Mouse (Mus musculus): ENCODE measurements around the gene Sspn.

Gene Sspn

DNA sequence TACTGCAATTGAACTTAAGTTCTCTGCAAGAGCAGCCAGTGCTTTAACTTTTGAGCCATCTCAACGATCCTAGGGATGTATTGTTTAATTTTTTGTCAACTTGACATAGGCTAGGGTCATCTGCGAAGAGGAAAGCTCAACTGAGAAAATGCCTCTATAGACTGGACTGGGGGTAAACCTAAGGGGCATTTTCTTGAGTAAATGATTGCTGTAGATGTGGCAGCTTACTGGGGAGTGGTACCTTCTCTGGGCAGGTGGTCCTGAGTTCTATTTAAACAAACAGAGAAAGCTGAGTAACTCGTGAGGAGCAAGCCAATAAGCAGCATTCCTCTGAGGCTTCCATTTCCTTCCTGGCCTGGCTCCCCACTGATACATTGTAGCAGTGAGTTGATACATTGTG lies at the start of gene Sspn:
Gene Sspn, plus strand, starts transcription at position 301 of the 400 bp plus-strand sequence.
- no peak for DNase-seq (ENCODE audit: low spot score)

GRCm38 (mm10) chr6:145883010-145883409 lies 48.4 kb upstream of the Sspn start:
- DNase-seq (ENCODE audit: low spot score): no peak

DNA sequence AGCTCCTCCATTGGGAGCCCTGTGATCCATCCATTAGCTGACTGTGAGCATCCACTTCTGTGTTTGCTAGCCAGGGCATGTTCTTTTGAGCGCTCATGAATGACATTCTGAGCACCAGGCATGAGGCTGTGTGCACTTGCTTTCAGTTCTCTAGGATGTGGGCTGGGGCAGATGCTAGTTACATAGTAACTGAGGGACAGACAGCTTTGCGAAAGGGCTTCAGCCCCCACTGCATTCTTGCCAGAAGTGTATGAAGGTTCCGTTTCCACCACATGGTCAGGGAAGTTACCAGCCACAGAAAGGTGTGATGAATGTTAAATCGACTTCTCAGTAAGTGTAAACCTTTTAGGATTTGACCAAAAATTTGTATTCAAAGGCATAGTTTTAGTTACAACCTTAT lies 47.8 kb upstream of the Sspn start:
- no peak for DNase-seq (ENCODE audit: low spot score)

- DNase-seq (ENCODE audit: low spot score): no peak
Observed at GRCm38 (mm10) chr6:145885069-145885468, 46.4 kb upstream of the Sspn start.

GRCm38 (mm10) chr6:145886277-145886676 lies 45.2 kb upstream of the Sspn start:
- DNase-seq (ENCODE audit: low spot score): no peak

- no peak for DNase-seq (ENCODE audit: low spot score)
Observed at GRCm38 (mm10) chr6:145887719-145888118, 43.7 kb upstream of the Sspn start.

DNA sequence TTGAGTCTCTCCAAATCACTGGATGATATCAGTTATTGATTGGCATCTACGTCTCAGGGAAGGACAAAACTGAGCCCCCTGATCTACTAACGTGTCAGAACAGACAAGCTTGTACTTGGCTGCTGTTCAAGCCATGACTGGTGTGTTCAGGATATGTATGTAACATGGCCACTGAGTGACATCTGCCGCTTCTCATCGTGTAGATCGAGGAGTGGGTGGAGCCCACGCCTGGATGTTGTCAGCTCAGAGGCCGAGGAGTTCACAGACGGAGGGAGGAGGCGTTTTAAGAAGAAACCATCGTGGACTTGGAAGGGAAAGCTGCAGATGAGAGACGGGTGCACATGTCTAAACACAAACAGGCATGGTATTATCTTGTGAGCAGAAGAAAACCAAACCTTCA lies 39.5 kb upstream of the Sspn start:
- no peak for DNase-seq (ENCODE audit: low spot score)

GRCm38 (mm10) chr6:145892381-145893265 lies 38.8 kb upstream of the Sspn start:
- DNase-seq (ENCODE audit: low spot score): no peak

DNA sequence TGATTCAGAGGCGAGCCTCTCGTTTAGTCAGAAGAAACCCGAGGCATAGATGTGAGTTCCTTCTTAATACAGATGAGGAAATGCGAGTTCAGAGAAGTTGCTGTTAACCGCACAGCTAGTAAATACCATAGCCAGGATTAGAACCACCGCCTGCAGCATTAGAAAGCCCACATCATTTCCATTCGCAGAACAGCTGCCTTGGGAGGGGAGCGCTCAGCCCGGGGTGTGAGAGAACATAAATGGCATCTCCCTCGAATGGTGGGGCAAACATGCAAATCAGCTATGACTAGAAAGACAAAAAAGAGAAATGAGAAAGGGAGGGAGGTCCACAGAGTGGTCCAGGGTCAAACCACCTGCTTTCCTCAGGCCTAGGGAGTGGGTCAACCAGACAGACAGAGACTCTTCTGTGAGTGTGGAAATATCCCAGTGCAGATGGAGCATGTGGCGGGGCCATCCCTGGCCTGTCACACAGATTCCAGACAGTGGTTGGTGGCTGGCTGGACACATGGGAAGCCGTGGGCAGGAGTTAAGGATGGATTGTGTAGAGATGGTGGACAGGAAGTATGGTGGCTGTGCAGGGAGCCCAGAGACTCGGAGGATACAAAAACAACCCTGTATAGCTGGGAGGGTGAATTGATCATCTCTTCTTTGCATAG lies 37.9 kb upstream of the Sspn start:
- DNase-seq (ENCODE audit: low spot score): no peak

- no peak for DNase-seq (ENCODE audit: low spot score)
Observed at GRCm38 (mm10) chr6:145894669-145895342, 36.6 kb upstream of the Sspn start.

GRCm38 (mm10) chr6:145904169-145904568 lies 27.3 kb upstream of the Sspn start:
- DNase-seq (ENCODE audit: low spot score): no peak

DNA sequence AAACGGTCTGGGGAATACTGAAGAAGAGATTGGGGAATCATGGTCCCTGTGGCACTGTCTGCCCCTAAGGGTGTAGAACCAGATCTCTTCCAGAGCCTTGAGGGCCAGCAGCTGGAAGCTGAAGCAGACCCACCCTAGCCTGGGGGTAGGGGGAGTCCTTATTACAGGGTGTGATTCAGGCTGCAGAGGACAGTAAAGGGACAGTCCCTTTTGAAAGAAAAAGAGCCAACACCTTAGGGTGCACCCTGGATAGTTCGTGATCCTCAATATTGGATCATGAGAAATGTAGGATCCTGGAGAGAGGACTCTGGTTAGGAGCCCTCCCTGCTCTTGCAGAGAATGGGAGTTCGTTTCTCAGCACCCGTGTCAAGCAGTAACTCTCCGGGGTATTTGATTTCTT lies 26.8 kb upstream of the Sspn start:
- DNase-seq (ENCODE audit: low spot score): no peak

DNA sequence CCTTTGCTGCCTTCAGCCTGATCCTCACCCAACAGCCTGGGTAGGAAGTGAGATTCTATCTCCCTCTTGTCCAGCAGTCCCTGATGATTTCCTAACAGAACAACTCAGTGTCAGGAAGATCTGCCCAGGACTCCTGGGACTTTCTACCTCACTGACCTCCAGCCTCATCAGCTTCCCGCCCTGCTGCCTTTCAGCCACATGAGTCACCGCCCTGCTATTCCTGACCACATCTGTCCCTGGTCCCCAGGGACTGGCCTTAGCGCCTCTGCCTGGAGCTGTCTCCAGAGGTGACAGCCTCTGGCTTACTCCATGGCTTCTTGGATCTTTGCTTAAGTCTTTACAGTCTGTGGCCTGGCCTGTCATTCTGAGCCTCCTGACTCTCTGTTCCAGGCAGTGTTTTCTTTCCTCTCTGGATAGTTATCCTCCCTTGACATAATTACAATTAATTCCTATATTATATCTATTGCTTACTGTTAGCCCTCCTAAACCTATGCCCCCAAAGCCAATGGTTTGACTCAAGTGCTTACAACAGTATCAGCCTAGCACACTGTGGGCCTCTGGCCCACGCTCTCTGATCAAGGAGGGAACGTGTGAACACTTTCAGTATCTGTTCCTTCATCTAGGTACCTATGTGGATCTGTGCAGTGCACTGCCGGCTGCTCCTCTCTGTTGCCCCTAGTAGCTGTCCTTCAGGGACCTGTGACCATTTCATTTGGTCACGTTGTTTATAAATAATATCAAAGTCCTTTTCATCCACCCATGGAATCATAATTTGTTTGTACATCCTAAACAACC lies 25.1 kb upstream of the Sspn start:
- no peak for DNase-seq (ENCODE audit: low spot score)

DNA sequence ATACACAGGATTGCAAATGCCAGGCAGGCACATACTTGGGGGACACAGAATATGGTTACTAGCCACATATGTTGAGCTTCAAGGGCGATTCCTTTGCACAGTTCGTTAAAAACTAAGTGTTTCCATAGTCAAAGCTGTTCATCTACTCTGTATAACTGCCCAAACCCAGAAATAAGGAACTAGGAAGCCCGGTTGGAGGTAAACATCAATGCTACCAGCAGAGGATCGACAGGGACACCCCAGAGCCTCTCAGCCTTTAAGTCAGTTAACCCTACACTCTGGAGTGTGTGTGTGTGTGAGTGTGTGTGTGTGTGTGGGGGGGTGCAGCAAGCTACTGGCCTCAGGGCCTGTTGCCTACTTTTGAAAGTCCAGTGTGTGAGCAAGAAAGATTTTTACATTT lies 21.5 kb upstream of the Sspn start:
- DNase-seq (ENCODE audit: low spot score): no peak

- no peak for DNase-seq (ENCODE audit: low spot score)
Observed at GRCm38 (mm10) chr6:145910469-145911426, 20.7 kb upstream of the Sspn start.

- no peak for DNase-seq (ENCODE audit: low spot score)
Observed at GRCm38 (mm10) chr6:145912232-145912631, 19.2 kb upstream of the Sspn start.

GRCm38 (mm10) chr6:145915435-145915834 lies 16.0 kb upstream of the Sspn start:
- DNase-seq (ENCODE audit: low spot score): no peak

DNA sequence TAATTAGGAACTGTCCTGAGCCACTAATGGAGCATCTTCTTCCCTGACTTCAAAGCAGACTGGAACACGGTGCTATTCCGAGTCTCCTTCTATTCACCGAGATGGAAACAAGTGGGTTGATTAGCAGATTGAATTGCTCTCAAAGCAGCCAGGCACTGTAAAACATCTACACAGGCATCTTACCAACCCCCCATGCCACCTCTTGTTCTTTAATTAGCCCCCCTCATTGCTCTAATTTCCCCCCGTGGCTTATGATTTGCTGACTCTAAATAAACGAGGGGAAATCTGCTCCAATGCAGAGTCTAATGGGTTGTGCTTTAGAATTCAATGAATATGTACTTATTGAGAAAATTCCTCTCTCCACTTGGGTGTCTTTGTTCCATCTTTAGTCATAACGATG lies 15.0 kb upstream of the Sspn start:
- DNase-seq (ENCODE audit: low spot score): no peak

DNA sequence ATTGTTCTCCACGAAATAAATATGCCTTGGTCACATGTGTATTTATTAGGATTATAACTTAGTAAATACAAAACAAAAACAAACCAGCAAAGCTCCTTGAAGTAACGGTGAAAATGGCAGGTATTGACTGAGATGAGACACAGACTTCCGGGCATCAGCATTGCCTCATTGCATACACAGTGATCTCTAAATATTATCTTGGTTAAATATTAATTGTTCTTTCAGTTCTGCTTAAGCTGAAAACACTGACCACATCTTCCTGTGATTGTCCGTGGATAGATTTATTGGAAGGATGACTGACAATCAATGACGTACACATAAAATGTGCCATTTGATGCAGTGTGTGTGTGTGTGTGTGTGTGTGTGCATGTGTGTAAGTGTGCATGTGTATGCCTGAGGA lies 13.2 kb upstream of the Sspn start:
- no peak for DNase-seq (ENCODE audit: low spot score)

GRCm38 (mm10) chr6:145923594-145923993 lies 7.8 kb upstream of the Sspn start:
- no peak for DNase-seq (ENCODE audit: low spot score)
